Mouse (Mus musculus): ENCODE measurements around the gene Slc22a14.

The Slc22a14 gene

DNA sequence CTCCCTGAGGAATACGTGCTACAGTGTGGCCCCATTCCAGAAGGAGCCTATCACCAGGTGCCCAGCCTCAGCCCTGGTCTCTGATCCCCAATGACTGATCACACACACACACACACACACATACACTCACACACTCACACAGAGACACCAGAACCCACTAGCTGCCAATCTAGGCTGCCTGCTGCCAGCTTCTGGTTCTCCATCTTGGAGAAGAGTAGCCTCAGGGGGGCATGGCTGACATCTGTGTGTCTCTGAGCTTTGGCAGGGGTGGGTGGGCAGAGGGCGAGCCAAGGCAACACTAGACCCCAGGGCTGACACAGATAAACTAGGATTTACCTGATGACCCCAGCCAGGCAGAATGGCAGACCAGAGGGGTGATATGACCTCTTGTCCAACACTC, 226.5 kb downstream of the Slc22a14 start:
- DNase-seq (ENCODE audit: low read depth) = no peak

DNA sequence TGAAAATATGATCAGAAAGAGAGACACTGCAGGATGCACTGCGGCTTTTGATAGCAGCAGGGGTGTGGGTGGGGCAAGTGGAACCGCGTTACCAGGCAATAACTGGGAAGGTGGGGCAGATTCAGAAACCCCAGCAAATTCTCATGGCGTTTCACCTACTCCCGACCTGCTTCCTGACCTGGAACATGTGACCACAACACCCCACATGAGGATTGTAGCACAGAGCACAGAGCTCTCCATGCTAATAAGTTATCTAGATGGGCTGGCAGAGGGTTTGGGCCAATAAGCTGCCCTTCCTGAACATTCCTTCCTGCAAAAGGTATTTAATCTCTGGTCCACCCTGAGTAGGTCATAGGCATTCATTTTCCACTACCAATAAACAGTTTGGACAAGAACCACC, 234.7 kb downstream of the Slc22a14 start:
- DNase-seq (ENCODE audit: low read depth) = no peak

DNA sequence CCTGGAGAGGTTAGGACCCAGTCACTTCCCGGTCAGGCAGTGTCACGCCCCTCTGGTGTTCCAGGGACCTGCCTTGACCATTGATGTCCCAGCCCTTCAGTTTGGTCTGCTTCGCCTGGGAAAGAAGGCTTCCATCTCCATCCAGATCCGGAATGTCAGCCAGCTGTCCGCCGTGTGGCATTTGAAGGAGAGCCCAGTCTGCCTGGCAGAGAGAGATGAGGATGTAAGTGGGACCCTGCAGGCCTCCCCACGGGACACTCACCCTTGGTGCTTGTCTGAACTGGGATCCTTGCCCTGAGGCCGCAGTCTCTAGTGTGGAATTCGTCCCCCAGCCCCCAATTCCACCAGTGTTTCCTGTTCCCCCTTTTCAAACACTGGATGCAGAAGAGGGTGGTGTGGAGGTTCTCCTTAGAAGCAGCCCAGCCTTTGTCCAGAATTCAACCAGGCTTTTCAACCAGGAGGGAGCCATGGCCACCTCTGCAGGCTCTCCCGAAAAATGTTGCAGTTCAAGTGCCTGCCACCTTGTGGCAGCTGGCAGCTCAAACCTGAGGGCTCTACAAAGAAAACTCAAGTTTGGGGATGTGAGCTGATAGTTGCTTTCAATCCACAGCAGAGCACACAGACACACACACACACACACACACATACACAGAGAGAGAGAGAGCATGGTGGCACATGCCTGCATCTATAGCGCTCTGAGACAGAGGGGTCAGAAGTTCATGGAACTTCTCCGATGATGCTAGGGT, 236.7 kb downstream of the Slc22a14 start:
- no peak for DNase-seq (ENCODE audit: low read depth)

DNA sequence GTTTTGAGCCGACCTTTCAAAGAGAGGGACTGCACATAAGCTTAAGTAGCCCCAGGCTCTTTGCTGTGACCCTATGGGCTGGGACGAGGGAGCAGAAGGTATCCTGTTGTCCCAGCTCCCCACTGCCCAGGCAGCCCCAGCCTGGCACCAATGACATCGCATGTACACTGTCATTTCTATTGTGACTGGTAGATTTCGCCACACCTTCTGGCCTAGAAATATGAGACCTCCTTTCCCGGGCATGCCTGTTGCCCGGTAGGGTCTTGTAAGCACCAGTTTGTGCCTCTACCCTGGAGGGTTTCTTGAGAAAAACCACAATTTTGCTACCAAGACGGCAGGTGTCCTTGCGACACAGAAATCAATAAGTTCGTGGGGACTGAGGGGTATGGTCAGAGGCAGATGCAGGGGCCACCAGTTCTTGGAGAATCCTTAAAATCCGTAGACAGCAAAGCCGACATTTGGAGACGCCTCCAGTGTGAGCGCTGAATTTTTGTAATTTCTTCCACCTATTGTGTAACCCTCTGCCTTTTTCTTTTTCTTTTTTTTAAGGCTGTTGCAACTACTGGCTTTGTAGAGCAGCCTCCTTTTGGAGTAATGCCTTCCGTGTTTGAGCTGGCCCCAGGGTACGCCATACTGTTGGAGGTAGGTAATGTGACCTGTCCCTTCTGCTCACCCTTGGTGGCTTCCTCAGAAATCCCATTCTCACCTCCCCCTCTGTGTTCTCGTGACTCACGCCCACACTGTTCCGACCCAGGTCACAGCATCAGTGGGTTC, 242.6 kb downstream of the Slc22a14 start:
- no peak for DNase-seq (ENCODE audit: low read depth)

DNA sequence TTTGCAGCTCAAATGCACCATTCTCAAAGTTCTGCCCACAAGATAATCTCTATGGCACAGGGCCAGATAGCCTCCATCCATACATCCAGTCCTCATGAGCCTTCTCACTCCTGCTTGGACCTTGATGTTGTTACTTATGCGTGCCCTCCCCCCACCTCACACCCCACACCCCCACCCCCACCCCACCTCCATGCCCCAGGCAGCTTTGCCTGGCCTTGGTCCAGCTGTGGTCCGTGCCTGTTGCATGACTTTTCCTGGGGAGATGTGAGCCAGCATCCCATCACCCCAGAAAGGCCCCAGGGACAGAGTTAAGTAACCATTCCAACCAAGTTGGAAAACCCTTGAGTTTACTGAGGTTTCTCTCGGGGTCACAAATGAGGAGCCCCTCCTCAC, 245.2 kb downstream of the Slc22a14 start:
- no peak for DNase-seq (ENCODE audit: low read depth)

Data from 416B (cell line).